Mouse (Mus musculus): ENCODE measurements around the gene Ski. TPM values are rescaled to one million over a fixed set of nuclear protein-coding genes. Genes with fewer than 3 reads are reported as not detected.
A peak's percentile ranks its signal among the peaks of the same experiment; 100 is the strongest.

Ski gene
- polyA plus RNA-seq, 1 experiment from 2014 or later, result 15.5 TPM

DNA sequence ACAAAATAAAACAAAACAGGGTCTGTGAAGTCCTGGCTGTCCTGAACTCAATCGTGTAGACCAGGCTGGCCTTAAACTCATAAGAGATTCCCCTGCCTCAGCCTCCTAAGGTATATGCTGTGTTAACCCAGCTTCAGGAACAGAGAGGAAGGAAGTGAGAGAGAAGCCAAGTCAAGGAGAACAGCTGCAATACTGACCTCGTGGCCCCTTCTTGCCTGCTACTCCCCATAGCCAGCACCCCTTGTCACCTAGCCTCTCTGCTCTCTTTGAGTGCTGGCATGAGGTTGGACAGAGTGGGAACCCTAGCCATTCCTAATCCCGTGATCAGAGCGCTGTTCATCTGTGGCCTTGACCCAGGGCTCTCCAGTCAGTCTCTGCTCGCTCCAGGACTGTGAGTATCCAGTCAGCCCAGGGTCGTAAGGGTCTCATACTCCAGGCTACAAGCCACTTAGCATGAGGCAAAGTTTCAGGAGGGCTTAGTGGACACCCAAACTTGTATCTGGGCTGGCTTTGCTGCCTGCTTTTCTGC lies 100.4 kb downstream of the Ski start:
- 70% methylated on average over 6 of the region's 6 CpGs for WGBS
- Histone ChIP-seq H3K4me1 (replicated peaks; ENCODE audit: insufficient read depth, low read length) (peaks cover 9% of the 10 kb centered on the region), H3K9ac (ENCODE audit: low read depth, low read length) (no peak overlapping the region), H3K27me3 (ENCODE audit: insufficient read depth, low read length) (no peaks in the 10 kb centered on the region), H3K4me3 (replicated peaks; ENCODE audit: low read depth, low read length) (no peak overlapping the region), H3K9me3 (replicated peaks; ENCODE audit: low read length) (no peaks in the 10 kb centered on the region), H3K4me2 (ENCODE audit: low read length) (no peak overlapping the region), H3K27ac (no peak overlapping the region), H3K36me3 (ENCODE audit: insufficient read depth, low read length) (no peaks in the 10 kb centered on the region)
- DNase-seq (ENCODE audit: low spot score) (no peak), ATAC-seq (replicated peaks; ENCODE audit: low FRiP score, low read depth) (no peak)
- no peak for TF ChIP-seq CTCF (IDR thresholded peaks at IDR 0.05; ENCODE audit: low read depth)

DNA sequence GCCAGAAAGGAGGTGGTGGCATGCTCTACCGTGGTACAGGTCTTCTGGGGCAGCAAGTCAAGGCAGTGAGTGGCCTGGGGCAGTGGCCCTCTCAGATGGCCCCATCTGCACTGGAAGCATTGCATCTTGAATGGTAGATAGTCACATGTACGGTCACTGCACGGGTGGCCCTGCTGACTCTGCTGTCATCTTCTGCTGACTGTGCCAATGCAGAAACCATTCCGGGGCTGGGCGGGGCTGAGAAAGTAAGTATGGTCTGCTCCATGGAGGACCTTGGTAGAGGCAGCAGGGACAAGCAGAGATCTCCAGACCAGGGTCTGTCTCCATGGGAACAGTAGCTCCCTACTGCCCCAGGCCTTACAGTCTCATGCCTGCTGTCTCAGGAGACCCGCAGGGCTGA lies 101.2 kb downstream of the Ski start:
- H3K27ac ChIP-seq, result no peak overlapping the region
- no peak for DNase-seq (ENCODE audit: low spot score)
- TF ChIP-seq CTCF (IDR thresholded peaks at IDR 0.05; ENCODE audit: low read depth), result no peak
- no peak for ATAC-seq (replicated peaks; ENCODE audit: low FRiP score, low read depth)
- H3K9ac ChIP-seq (ENCODE audit: low read depth, low read length), result no peak overlapping the region
- H3K27me3 ChIP-seq (ENCODE audit: insufficient read depth, low read length), result no peaks in the 10 kb centered on the region
- no peaks in the 10 kb centered on the region for H3K9me3 ChIP-seq (replicated peaks; ENCODE audit: low read length)
- H3K36me3 ChIP-seq (ENCODE audit: insufficient read depth, low read length), result no peaks in the 10 kb centered on the region
- WGBS, result 73% methylated on average over 6 of the region's 6 CpGs
- H3K4me3 ChIP-seq (replicated peaks; ENCODE audit: low read depth, low read length), result no peak overlapping the region
- no peak overlapping the region for H3K4me2 ChIP-seq (ENCODE audit: low read length)
- H3K4me1 ChIP-seq (replicated peaks; ENCODE audit: insufficient read depth, low read length), result peaks cover 9% of the 10 kb centered on the region

DNA sequence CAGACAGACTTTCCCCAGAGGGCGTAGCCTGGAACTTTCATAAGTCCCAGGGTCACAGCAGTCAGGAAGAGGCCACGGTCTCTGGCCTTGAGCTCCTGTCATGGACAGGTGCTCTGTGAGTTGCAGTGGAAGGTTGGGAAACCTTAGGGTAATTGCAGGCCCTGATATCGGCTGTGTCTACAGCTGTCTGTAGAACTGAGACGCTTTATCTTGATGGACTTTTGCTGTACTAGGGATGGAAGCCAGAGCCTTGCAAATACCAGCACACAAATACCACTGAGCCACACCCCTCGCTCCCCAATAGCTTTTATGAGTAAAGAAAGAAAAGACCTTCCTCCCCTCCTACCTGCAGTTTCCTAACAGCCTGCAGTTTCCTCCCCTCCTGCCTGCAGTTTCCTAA lies 101.8 kb downstream of the Ski start:
- DNase-seq (ENCODE audit: low spot score), result no peak
- Histone ChIP-seq H3K36me3 (ENCODE audit: insufficient read depth, low read length) (no peaks in the 10 kb centered on the region), H3K4me2 (ENCODE audit: low read length) (no peak overlapping the region), H3K4me3 (replicated peaks; ENCODE audit: low read depth, low read length) (no peak overlapping the region), H3K9me3 (replicated peaks; ENCODE audit: low read length) (no peaks in the 10 kb centered on the region), H3K4me1 (replicated peaks; ENCODE audit: insufficient read depth, low read length) (peaks cover 9% of the 10 kb centered on the region), H3K27ac (no peak overlapping the region), H3K9ac (ENCODE audit: low read depth, low read length) (no peak overlapping the region), H3K27me3 (ENCODE audit: insufficient read depth, low read length) (no peaks in the 10 kb centered on the region)
- ATAC-seq (replicated peaks; ENCODE audit: low FRiP score, low read depth), result no peak; the same call in 1 of the 2 replicates
- no peak for TF ChIP-seq CTCF (IDR thresholded peaks at IDR 0.05; ENCODE audit: low read depth)
- 64% methylated on average over 5 of the region's 5 CpGs for WGBS

DNA sequence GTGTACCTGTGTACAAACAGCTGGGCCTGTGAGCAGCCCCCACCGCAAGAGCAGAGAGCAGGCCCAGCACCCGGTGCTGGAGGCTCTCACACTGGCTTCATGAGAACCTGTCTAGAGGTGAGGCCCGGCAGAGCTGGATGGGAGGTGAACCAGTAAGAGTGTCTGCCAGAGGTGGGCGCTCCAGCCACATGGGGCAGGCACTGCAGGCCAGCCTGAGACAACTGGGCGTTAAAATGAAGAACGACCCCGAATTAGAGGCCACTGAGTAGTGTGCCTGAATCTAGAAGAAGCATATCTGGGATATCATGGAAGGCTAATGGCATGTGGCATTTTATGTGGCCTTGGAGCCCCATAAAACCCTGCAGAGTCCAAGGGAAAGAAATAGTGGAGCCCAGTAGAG lies 102.4 kb downstream of the Ski start:
- H3K27me3 ChIP-seq (ENCODE audit: insufficient read depth, low read length), result no peaks in the 10 kb centered on the region
- H3K4me1 ChIP-seq (replicated peaks; ENCODE audit: insufficient read depth, low read length), result peaks cover 9% of the 10 kb centered on the region
- peak; percentile 18; the same call in 1 of the 2 replicates for TF ChIP-seq CTCF (IDR thresholded peaks at IDR 0.05; ENCODE audit: low read depth)

DNA sequence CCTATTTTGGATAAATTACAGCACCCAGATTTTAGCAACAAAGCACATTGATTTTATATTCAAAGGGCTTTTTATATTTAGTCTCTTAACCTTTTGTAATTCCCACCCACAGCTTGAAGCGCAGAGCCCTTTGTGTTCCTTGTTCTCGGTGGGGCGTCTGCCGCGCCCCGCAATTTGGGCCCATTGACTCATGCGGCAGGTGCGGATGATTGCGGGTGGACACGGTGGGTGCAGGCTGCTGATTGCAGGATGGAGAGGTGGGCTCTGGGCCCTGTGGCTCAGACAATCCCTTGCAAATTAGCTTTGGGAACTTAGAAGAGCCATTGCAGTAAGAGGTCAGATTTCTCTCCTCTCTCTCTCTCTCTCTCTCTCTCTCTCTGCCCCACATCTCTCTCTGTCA lies 104.1 kb downstream of the Ski start:
- no peak for ATAC-seq (replicated peaks; ENCODE audit: low FRiP score, low read depth)
- DNase-seq (ENCODE audit: low spot score), result no peak
- Histone ChIP-seq H3K27ac (no peak overlapping the region), H3K4me1 (replicated peaks; ENCODE audit: insufficient read depth, low read length) (peaks cover 9% of the 10 kb centered on the region), H3K4me3 (replicated peaks; ENCODE audit: low read depth, low read length) (no peak overlapping the region), H3K36me3 (ENCODE audit: insufficient read depth, low read length) (no peaks in the 10 kb centered on the region), H3K9me3 (replicated peaks; ENCODE audit: low read length) (no peaks in the 10 kb centered on the region), H3K27me3 (ENCODE audit: insufficient read depth, low read length) (no peaks in the 10 kb centered on the region), H3K9ac (ENCODE audit: low read depth, low read length) (no peak overlapping the region), H3K4me2 (ENCODE audit: low read length) (no peak overlapping the region)
- WGBS, result 76% methylated on average over 10 of the region's 10 CpGs
- no peak for TF ChIP-seq CTCF (IDR thresholded peaks at IDR 0.05; ENCODE audit: low read depth)

More for the DNA sequence above, 102.4 kb downstream of the Ski start:
- Histone ChIP-seq H3K4me3 (replicated peaks; ENCODE audit: low read depth, low read length) (no peak overlapping the region), H3K36me3 (ENCODE audit: insufficient read depth, low read length) (no peaks in the 10 kb centered on the region), H3K4me2 (ENCODE audit: low read length) (no peak overlapping the region), H3K9ac (ENCODE audit: low read depth, low read length) (no peak overlapping the region), H3K9me3 (replicated peaks; ENCODE audit: low read length) (no peaks in the 10 kb centered on the region), H3K27ac (no peak overlapping the region)
- DNase-seq (ENCODE audit: low spot score), result no peak
- WGBS, result 83% methylated on average over 7 of the region's 7 CpGs
- no peak for ATAC-seq (replicated peaks; ENCODE audit: low FRiP score, low read depth)

DNA sequence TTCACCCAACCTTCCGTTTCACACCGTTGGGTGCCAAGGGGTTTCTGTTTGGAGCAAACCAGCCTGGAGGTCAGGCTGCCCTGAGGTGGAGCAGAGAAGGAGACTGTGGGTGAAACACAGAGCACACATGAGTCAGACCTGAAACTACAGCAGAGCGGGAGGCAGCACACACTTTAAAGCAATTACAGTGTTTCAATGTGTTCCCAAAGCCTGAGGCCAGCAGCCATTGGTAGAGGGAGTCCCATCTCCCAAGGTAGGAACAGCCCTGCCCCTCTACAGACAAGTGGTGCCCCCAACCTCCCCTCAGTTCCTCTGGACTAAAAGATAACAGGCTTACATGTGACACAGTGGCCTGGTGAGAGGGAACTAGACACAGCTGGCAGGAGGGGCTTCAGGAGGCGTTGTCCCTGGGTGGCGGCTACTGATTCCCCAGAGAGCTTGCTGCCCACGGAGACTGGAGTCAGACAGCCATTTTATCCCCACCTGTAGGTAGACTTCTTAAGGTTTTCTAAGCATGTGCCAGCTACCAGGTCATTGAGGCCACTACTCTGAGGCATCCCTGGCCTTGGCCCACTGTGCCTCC lies 104.9 kb downstream of the Ski start:
- DNase-seq (ENCODE audit: low spot score) (no peak), ATAC-seq (replicated peaks; ENCODE audit: low FRiP score, low read depth) (no peak)

DNA sequence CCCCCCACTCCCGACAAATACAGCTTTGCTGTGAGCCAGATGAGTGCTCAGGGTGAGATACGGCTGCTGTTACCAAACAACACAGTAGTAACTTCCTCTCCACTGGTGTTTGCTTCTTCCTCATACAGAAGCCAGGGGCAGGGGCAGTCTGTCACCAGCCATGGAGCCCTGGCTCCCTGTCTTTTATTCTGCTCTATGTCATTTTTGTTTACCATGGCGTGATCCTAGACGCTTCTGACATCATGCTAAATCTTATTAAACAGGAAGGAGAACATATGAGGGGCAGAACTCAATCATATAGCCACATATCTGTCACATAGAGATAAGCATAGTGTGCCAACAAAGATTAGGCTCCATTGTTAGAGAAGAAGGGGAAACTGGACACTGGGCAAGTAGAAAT lies 105.8 kb downstream of the Ski start:
- ATAC-seq (replicated peaks; ENCODE audit: low FRiP score, low read depth) (no peak), DNase-seq (ENCODE audit: low spot score) (no peak)
- no peak overlapping the region for H3K4me3 ChIP-seq (replicated peaks; ENCODE audit: low read depth, low read length)
- WGBS, result 70% methylated on average over 4 of the region's 4 CpGs
- no peaks in the 10 kb centered on the region for H3K4me1 ChIP-seq (replicated peaks; ENCODE audit: insufficient read depth, low read length)
- H3K27me3 ChIP-seq (ENCODE audit: insufficient read depth, low read length), result no peaks in the 10 kb centered on the region
- H3K9ac ChIP-seq (ENCODE audit: low read depth, low read length), result no peak overlapping the region
- H3K4me2 ChIP-seq (ENCODE audit: low read length), result no peak overlapping the region
- H3K36me3 ChIP-seq (ENCODE audit: insufficient read depth, low read length), result no peaks in the 10 kb centered on the region
- no peak overlapping the region for H3K27ac ChIP-seq
- H3K9me3 ChIP-seq (replicated peaks; ENCODE audit: low read length), result no peaks in the 10 kb centered on the region
- no peak for TF ChIP-seq CTCF (IDR thresholded peaks at IDR 0.05; ENCODE audit: low read depth)

More for the DNA sequence above, 104.9 kb downstream of the Ski start:
- 72% methylated on average over 6 of the region's 6 CpGs for WGBS
- Histone ChIP-seq H3K27ac (no peak overlapping the region), H3K4me1 (replicated peaks; ENCODE audit: insufficient read depth, low read length) (peaks cover 2% of the 10 kb centered on the region), H3K27me3 (ENCODE audit: insufficient read depth, low read length) (no peaks in the 10 kb centered on the region), H3K9me3 (replicated peaks; ENCODE audit: low read length) (no peaks in the 10 kb centered on the region), H3K9ac (ENCODE audit: low read depth, low read length) (no peak overlapping the region), H3K4me2 (ENCODE audit: low read length) (no peak overlapping the region), H3K4me3 (replicated peaks; ENCODE audit: low read depth, low read length) (no peak overlapping the region), H3K36me3 (ENCODE audit: insufficient read depth, low read length) (no peaks in the 10 kb centered on the region)
- no peak for TF ChIP-seq CTCF (IDR thresholded peaks at IDR 0.05; ENCODE audit: low read depth)
